Mouse (Mus musculus) erythroblast, embryonic 14.5 days (primary cell): ENCODE results near the gene Hoxc4. TPM values are rescaled to one million over a fixed set of nuclear protein-coding genes. Genes with fewer than 3 reads are reported as not detected.

Experiments
- H3K27me3 ChIP-seq: 2 replicates; pipeline ENCODE4 v1.6.1; 2012; ENCODE audit warnings: inconsistent platforms; ENCODE audit not compliant: control insufficient read depth
- H3K36me3 ChIP-seq: 2 replicates; pipeline ENCODE4 v1.6.1; 2012; ENCODE audit warnings: mild to moderate bottlenecking, inconsistent platforms; ENCODE audit not compliant: control insufficient read depth
- H3K4me1 ChIP-seq: 2 replicates; pipeline ENCODE4 v1.6.1; 2012; ENCODE audit warnings: inconsistent platforms; ENCODE audit not compliant: control insufficient read depth
- H3K4me3 ChIP-seq: replicated peaks from 2 replicates; pipeline ENCODE3; 2012; ENCODE audit warnings: moderate library complexity, mild to moderate bottlenecking, inconsistent platforms
- H3K9me3 ChIP-seq: 2 replicates; pipeline ENCODE4 v1.6.1; 2012; ENCODE audit warnings: low read length, inconsistent platforms, mixed read lengths; ENCODE audit not compliant: control insufficient read depth
- GATA1 ChIP-seq: IDR thresholded peaks from 2 replicates; pipeline ENCODE4 v1.6.1; 2012; ENCODE audit warnings: low read length, inconsistent platforms, mixed read lengths
- TAL1 ChIP-seq: IDR thresholded peaks from 3 replicates; pipeline ENCODE4 v1.6.1; 2012; ENCODE audit warnings: low read length, inconsistent platforms, mixed read lengths
- polyA plus RNA-seq: library from polyadenylated mRNA; stranded (reverse); fragments of >175 nt; gene quantifications from 2 replicates; pipeline ENCODE4 v1.2.3, GENCODE M21; 2012

The Hoxc4 gene
- polyA plus RNA-seq, 1 experiment = 0.02 TPM

- Histone ChIP-seq H3K4me3 (no peak overlapping the region), H3K27me3 (peaks cover 97% of the 10 kb centered on the region), H3K9me3 (no peaks in the 10 kb centered on the region; the same call in 1 of the 2 replicates), H3K36me3 (no peaks in the 10 kb centered on the region), H3K4me1 (no peaks in the 10 kb centered on the region)
- TF ChIP-seq TAL1 = no peak
- TF ChIP-seq GATA1 = no peak
Observed at GRCm38 (mm10) chr15:103060341-103061130, 41.8 kb downstream of the Hoxc4 start.

GRCm38 (mm10) chr15:103061131-103061825 is 42.5 kb downstream of the Hoxc4 start:
- Histone ChIP-seq H3K4me3 (no peak overlapping the region), H3K27me3 (peaks cover 97% of the 10 kb centered on the region), H3K4me1 (no peaks in the 10 kb centered on the region), H3K9me3 (no peaks in the 10 kb centered on the region; the same call in 1 of the 2 replicates), H3K36me3 (no peaks in the 10 kb centered on the region)
- TF ChIP-seq TAL1 = no peak
- TF ChIP-seq GATA1 = no peak

- TF ChIP-seq GATA1 = no peak
- no peak overlapping the region for H3K4me3 ChIP-seq
- H3K36me3 ChIP-seq = no peaks in the 10 kb centered on the region
- peaks cover 94% of the 10 kb centered on the region for H3K27me3 ChIP-seq
- H3K9me3 ChIP-seq = no peaks in the 10 kb centered on the region; the same call in 1 of the 2 replicates
- H3K4me1 ChIP-seq = no peaks in the 10 kb centered on the region
Observed at GRCm38 (mm10) chr15:103061988-103062387, 43.3 kb downstream of the Hoxc4 start.

- Histone ChIP-seq H3K4me1 (peaks cover 9% of the 10 kb centered on the region), H3K27me3 (peaks cover 94% of the 10 kb centered on the region), H3K4me3 (no peak overlapping the region), H3K9me3 (no peaks in the 10 kb centered on the region; the same call in 1 of the 2 replicates), H3K36me3 (no peaks in the 10 kb centered on the region)
- TF ChIP-seq GATA1 = no peak
- TF ChIP-seq TAL1 = no peak
Observed at GRCm38 (mm10) chr15:103065642-103066041, 46.9 kb downstream of the Hoxc4 start.

- H3K36me3 ChIP-seq = no peaks in the 10 kb centered on the region
- H3K4me3 ChIP-seq = no peak overlapping the region
- H3K9me3 ChIP-seq = no peaks in the 10 kb centered on the region
- TF ChIP-seq TAL1 (no peak), GATA1 (no peak)
- H3K27me3 ChIP-seq = peaks cover 87% of the 10 kb centered on the region
- peaks cover 9% of the 10 kb centered on the region for H3K4me1 ChIP-seq
Observed at GRCm38 (mm10) chr15:103067701-103068100, 49.0 kb downstream of the Hoxc4 start.

GRCm38 (mm10) chr15:103069173-103069572 is 50.4 kb downstream of the Hoxc4 start:
- Histone ChIP-seq H3K36me3 (no peaks in the 10 kb centered on the region), H3K27me3 (peaks cover 72% of the 10 kb centered on the region), H3K4me1 (peaks cover 9% of the 10 kb centered on the region), H3K9me3 (no peaks in the 10 kb centered on the region), H3K4me3 (no peak overlapping the region)
- no peak for TF ChIP-seq GATA1
- TF ChIP-seq TAL1 = no peak

GRCm38 (mm10) chr15:103071266-103071665 is 52.5 kb downstream of the Hoxc4 start:
- Histone ChIP-seq H3K27me3 (peaks cover 63% of the 10 kb centered on the region), H3K9me3 (no peaks in the 10 kb centered on the region), H3K36me3 (no peaks in the 10 kb centered on the region), H3K4me1 (peaks cover 9% of the 10 kb centered on the region), H3K4me3 (no peak overlapping the region)
- TF ChIP-seq GATA1 = no peak
- no peak for TF ChIP-seq TAL1

GRCm38 (mm10) chr15:103074663-103075415 is 56.1 kb downstream of the Hoxc4 start:
- peaks cover 35% of the 10 kb centered on the region for H3K27me3 ChIP-seq
- no peak for TF ChIP-seq GATA1
- no peak for TF ChIP-seq TAL1
- H3K4me1 ChIP-seq = no peaks in the 10 kb centered on the region
- H3K9me3 ChIP-seq = no peaks in the 10 kb centered on the region
- no peak overlapping the region for H3K4me3 ChIP-seq
- H3K36me3 ChIP-seq = no peaks in the 10 kb centered on the region

- no peak overlapping the region for H3K4me3 ChIP-seq
- peaks cover 30% of the 10 kb centered on the region for H3K27me3 ChIP-seq
- no peaks in the 10 kb centered on the region for H3K36me3 ChIP-seq
- no peaks in the 10 kb centered on the region for H3K9me3 ChIP-seq
- TF ChIP-seq TAL1 (no peak), GATA1 (no peak)
- peaks cover 11% of the 10 kb centered on the region for H3K4me1 ChIP-seq
Observed at GRCm38 (mm10) chr15:103077673-103078072, 58.9 kb downstream of the Hoxc4 start.
